Mouse (Mus musculus): ENCODE data around the gene Dytn.
A peak's percentile ranks its signal among the peaks of the same experiment; 100 is the strongest.

Dytn gene

DNA sequence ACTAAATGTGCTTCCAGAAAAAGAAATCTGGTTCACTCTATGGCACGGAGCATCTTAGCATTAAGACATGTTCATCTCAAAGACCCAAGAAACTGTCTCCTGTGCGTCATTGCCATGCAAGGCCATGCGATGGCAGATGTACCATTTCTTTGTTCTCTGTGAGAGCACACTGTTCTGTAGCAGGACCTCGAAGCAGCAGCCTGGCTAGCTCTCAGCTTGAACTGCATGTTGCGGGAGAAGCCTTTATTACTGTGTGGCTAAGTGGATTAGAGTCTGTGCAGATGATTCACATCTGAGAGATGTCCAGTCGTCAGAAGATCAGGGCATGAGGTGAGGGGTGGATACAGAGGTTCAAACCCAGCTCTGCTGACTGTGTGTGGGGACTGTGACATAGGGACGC lies 99.9 kb downstream of the Dytn start:
- no peak for DNase-seq (ENCODE audit: inconsistent age in 2 of 2, low spot score in 1 of 2)

DNA sequence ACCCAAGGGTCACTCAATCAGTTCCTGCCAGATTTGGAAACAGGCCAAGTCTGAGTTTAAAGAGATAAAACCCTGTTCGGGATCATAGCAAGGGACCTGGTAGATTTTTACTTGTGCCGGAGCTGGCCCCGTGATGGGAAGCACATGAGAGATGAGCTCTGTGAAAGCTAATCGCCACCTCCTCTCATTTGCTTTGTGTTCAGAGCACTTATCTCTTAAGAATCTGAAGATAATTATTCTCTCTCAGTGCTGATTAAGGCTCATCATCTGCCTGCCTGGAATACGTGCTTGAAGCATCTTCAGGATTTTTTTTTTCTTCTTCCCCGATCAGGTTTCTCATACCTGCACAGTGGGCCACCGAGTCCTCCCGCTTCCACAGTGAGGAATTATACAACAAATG lies 107.6 kb downstream of the Dytn start:
- no peak for DNase-seq (ENCODE audit: inconsistent age in 2 of 2, low spot score in 1 of 2)

- DNase-seq (ENCODE audit: inconsistent age in 2 of 2, low spot score in 1 of 2): no peak
Observed at GRCm38 (mm10) chr1:63576803-63577202, 109.9 kb downstream of the Dytn start.

- no peak for DNase-seq (ENCODE audit: inconsistent age in 2 of 2, low spot score in 1 of 2)
Observed at GRCm38 (mm10) chr1:63573864-63574611, 112.7 kb downstream of the Dytn start.

- peak in 1 of 2 experiments; percentile 28 for DNase-seq (ENCODE audit: inconsistent age in 2 of 2, low spot score in 1 of 2)
Observed at GRCm38 (mm10) chr1:63573432-63573831, 113.3 kb downstream of the Dytn start.
